Mouse (Mus musculus): Measurements from ENCODE around the gene Ttc23.

Gene Ttc23

DNA sequence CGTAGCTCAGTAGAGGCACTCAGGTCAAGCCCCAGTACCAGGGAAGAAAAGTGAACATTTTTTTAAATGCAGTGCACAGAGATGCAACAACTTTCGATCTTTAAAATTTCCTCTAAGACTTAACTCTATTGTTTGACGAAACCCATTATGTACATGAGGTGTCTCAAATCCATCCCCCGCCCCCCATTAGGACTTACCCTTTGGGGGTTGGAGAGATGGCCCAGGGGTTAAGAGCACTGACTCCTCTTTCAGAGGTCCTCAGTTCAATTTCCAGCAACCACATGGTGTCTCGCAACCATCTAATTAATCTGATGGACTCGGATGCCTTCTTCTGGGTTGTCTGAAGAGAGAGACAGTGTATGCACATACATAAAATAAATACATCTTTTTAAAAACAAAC lies 1.1 kb upstream of the Ttc23 start:
- no peak for DNase-seq

GRCm38 (mm10) chr7:67648376-67648775 lies 1.2 kb downstream of the Ttc23 start:
- DNase-seq, result no peak

DNA sequence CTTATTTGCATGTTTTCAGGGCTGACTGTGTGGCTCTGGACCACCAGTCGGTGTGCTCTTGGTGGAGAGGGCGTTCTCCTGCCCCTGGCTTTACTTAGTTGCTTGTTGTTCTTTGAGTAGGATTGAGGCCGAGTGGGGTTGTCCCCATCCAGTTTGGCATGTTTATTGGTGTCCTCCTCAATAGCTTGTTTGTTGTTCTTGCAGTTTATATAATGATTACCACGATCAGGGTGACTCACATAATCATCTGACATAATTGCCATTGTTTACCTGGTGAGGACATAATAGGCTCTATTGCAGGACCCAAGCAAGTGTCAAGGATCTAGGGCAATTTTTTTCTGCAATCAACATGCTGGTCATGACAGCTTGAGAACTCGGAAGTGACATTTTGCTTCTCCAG lies 5.0 kb downstream of the Ttc23 start:
- DNase-seq, result no peak

DNA sequence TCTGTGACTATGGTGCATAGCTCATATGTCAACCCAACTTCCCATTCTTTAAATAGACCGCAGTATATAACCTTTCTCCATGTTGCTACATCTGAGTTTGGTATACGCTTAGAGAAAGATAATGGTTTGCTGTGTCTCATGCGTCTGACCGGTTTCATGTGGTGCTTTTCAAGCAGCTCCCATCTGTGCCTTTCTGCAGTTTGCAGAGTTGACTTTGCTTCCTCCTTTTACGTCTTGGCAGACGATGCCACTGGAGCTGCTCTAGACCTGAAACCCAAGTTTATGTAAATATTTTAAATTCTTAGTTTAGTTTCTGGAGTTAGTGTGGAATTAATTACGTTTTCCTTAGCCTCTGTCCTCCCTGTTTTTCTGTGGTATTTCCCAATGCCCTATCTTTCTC lies 7.5 kb downstream of the Ttc23 start:
- DNase-seq, result no peak

- no peak for DNase-seq
Measured at GRCm38 (mm10) chr7:67655186-67655585, 8.0 kb downstream of the Ttc23 start.

GRCm38 (mm10) chr7:67658110-67658509 lies 10.9 kb downstream of the Ttc23 start:
- no peak for DNase-seq

DNA sequence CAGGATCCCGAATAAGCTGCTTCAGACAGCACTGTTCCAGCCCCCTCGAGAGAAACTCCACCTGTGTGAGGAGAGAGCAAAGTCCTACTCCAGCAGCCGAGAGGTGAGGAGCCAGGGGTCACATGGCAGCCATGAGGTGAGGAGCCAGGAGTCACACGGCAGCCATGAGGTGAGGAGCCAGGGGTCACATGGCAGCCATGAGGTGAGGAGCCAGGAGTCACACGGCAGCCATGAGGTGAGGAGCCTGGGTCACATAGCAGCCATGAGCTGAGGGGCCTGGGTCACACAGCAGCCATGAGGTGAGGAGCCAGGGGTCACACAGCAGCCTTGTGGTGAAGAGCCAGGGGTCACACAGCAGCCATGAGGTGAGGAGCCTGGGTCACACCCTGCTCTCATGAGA lies 15.2 kb downstream of the Ttc23 start:
- DNase-seq, result no peak

DNA sequence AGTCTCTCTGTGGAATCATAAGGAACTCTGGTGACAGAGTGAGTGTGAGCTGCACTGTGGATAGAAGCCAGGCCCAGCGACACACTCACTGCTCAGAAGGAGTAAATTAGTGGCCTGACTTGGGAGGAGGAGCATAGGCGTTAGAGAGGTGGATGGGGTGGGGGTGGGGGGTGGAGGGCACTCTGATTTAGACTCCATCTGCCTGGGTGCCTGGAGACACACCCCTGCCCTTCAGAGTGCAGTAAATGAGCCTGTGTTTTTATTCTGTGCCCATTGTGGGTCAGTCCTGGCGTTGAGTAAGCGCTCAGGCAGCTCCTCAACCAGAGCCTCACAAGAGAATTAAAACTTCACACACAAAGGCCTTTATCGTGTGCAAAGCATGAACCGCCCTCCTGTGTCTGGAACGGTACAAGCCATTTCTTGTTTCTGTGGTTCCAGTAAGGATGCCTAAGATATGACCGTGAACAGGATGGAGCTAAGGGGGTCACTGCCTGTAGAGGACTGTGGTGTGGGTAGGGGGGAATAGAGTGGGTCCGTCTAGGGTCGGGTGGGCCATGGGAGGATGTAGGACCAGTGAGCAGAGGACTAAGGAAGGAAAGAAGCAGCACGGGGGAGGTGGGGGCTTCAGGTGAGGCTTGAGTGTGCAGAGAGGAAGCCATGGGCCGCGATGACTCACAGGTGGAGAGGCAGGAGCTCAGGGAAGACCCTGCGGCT lies 16.9 kb downstream of the Ttc23 start:
- no peak for DNase-seq

GRCm38 (mm10) chr7:67670965-67671364 lies 23.8 kb downstream of the Ttc23 start:
- no peak for DNase-seq

DNA sequence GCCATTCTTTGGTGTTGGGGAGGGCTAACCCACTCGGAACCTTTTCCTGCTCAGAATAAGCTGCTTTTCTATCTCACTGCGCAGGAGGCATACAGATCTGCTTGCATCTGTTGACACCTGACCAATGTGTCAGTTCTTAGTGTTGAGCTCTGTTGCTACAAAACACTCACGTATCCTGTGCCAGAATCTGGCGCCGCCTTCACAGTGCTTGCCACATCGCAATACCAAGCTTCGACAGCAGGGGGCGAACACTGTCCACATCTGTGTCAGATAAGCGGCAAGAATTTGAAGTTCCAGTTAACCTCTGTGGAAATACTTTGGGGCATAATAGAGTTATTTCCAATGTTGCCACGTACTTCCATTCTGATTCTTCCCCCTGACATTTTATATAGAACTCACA lies 25.4 kb downstream of the Ttc23 start:
- peak; percentile 96 for DNase-seq

DNA sequence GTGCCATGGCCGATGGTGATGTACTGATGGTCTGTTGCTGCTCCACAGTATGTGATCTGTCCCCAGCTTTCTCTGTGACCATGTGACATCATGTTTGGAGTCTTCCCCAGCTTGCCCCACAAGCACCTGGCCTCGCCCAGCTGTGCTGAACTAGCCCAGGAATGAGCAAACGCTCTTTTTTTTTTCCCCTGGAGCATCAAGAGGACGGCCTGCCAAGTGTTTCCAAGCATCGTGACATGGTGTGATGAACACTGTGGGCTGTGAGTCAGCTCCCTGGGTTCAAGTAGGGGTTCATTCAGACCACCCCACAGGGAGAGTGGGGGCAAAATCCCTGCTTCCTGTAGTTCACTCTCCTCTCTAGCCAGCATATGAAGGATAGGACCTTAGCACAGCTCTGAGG lies 26.4 kb downstream of the Ttc23 start:
- no peak for DNase-seq

- DNase-seq, result no peak
Measured at GRCm38 (mm10) chr7:67678878-67679499, 31.8 kb downstream of the Ttc23 start.

- no peak for DNase-seq
Measured at GRCm38 (mm10) chr7:67681078-67681477, 33.9 kb downstream of the Ttc23 start.

DNA sequence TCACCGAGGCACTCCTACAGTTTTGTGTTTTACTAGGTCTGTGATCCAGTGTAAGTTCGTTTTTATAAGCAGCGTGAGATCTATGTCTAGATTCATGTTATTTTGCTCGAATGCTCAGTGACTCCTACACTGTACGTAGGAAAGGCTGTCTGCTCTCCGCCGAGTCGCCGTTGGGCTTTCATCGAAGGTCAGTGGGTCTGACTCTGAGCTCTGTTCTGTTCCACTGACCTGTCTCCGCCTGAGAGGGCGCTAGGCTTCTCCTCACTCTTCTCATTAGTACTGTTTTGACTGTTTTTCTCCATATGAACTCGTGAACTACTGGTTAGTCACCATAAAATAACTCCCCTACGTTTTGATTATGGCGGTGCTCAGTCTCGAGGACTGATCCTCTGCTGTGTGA lies 35.8 kb downstream of the Ttc23 start:
- DNase-seq, result no peak

GRCm38 (mm10) chr7:67686545-67686944 lies 39.3 kb downstream of the Ttc23 start:
- DNase-seq, result no peak

DNA sequence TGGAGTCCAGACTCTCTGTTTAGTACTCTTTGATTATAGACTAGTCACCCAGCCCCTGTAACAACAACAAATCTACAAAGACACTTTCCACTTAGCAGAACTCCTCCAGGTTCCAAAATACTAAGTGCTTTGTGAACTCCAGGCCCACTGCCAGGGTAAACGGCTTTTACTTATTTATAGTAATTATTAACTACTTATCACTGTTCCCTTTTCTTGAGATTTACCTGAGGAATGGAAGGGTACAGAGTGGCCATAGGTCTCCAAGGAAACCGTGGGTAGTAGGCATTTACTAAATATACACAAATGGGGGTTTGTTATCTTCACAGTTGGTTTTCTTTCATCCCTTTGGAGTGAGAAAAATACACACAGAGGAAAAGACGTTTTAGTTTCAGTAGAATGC lies 41.1 kb downstream of the Ttc23 start:
- DNase-seq, result peak; percentile 24

DNA sequence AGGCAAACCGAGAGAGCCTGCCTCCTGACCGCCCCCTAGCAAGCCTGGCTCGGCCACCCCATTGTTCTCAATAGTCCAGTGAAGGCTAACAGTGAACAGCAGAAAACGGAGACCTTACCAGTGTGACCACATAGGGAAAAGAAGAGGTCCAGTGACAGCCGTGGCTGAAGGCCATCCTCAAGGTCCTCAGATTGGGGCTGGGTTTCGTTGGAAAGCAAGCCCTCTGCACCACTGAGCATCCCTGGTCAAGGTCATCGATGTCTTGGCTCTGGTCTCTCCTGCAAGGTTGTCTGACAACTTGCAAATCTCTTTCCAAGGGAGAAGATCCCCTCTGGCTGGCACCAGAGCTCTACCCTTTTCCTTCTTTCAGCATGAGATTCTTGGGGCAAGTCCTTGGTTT lies 42.6 kb downstream of the Ttc23 start:
- no peak for DNase-seq

DNA sequence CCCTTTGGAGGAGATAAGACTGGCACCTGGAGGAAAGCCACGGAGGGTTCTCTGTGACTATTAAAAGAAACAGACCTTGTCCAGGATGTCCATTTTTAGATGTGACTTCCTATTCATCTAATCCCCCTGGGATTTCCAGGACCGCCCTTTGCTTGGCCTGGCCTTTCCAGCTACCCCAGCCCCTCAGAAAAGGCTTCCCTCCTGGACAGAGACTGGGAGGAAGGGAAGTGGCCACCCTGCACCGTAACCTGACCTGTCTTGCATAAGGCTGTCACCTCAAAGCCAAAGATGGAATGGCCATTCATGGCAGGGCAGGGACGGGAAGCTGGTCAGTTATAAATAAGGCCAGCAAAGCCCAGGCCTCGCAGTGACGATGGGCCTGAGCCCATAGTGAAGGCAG lies 43.8 kb downstream of the Ttc23 start:
- DNase-seq, result peak; percentile 46

DNA sequence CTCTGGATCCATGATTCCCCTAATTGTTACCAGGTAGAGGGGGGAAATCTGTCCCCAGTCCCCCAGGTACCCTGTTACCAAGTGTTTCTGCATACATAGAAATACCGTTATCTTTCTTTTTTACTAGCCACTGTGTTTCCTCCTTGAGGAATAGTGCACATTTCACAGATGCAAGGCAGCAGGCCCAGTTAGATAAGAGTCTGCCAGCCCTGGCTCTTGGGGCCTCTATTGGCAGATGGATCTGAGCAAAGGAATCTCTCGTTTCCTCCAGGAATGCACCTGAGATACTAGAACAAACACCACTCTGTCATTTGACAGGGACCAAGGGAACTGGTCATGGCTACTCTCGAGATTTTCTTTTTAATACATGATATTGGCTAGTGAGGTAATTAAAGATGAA lies 44.9 kb downstream of the Ttc23 start:
- DNase-seq, result no peak

GRCm38 (mm10) chr7:67692791-67693538 lies 45.8 kb downstream of the Ttc23 start:
- DNase-seq, result no peak

- no peak for DNase-seq
Measured at GRCm38 (mm10) chr7:67695906-67696305, 48.7 kb downstream of the Ttc23 start.

DNA sequence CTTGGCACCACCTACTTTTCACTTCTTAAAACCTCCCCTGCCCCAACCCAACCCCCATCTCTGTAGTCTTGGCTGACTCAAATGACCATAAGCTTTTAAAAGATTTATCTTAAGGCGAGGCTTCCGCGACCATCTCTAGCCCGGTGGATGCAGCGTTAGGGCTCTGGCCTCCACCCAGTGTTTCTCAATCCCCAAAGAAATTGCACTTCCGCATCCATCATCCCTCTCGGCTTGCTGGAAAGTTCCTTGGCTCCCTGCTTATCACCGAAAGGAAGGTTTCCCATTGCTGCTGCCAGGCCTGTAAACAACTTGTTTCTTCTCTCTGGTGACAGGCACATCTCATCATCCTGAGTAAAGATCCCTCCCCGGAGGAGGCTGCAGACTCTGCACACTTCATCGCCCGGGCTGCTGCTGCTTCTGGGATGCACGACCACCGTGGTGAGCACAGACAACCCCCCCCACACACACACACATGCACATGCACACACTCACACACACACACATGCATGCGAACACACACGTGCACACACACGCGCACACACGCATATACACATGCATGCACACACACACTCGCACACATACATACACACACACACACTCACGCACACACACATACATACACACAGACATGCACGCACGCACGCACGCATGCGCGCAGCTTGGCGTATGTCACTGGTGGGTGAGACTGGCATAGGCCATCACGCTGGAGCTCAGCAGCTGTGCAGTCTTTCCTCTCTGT lies 50.9 kb downstream of the Ttc23 start:
- no peak for DNase-seq

DNA sequence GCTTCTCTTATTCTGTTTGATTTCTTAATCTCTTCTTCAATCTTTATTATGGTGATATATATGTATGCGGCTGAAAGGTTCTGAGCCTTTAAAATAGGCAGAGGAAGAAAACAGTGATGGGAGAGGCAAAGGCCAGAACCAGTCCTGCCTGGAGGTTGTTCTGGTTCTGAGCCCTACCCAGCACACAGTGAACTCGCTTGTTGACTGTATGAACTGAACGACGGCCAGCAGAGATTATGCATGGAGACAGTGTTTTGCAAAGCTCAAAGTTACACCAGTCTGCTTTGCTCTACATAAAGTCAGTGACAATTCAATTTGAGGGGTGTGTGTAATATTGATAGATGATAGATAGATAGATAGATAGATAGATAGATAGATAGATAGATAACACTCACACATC lies 52.1 kb downstream of the Ttc23 start:
- no peak for DNase-seq

- DNase-seq, result peak; percentile 69
Measured at GRCm38 (mm10) chr7:67700846-67701245, 53.6 kb downstream of the Ttc23 start.

All from kidney, postnatal 10 days (tissue).